Mouse (Mus musculus): ENCODE data around the gene Trh.

The Trh gene

GRCm38 (mm10) chr6:92229586-92229985 lies 14.9 kb downstream of the Trh start:
- in situ Hi-C loops (cut with MboI; ENCODE audit: unreplicated experiment in 2 of 2) = loop anchor here in 1 of 2 experiments (25.0 kb wide), 1 partner anchor 692 kb away; no protein-coding TSS in a partner anchor

- in situ Hi-C loops (cut with MboI; ENCODE audit: unreplicated experiment in 2 of 2) = loop anchor here in 1 of 2 experiments (25.0 kb wide), 1 partner anchor 692 kb away; no protein-coding TSS in a partner anchor
Observed at GRCm38 (mm10) chr6:92229103-92229502, 15.3 kb downstream of the Trh start.

GRCm38 (mm10) chr6:92224981-92225380 lies 19.5 kb downstream of the Trh start:
- in situ Hi-C loops (cut with MboI; ENCODE audit: unreplicated experiment in 2 of 2) = loop anchor here in 1 of 2 experiments (25.0 kb wide), 1 partner anchor 688 kb away; no protein-coding TSS in a partner anchor

- in situ Hi-C loops (cut with MboI; ENCODE audit: unreplicated experiment in 2 of 2) = no loop called here
Observed at GRCm38 (mm10) chr6:92222021-92222420, 22.4 kb downstream of the Trh start.

- in situ Hi-C loops (cut with MboI; ENCODE audit: unreplicated experiment in 2 of 2) = no loop called here
Observed at GRCm38 (mm10) chr6:92221604-92222003, 22.8 kb downstream of the Trh start.

GRCm38 (mm10) chr6:92219445-92219844 lies 25.0 kb downstream of the Trh start:
- in situ Hi-C loops (cut with MboI; ENCODE audit: unreplicated experiment in 2 of 2) = loop anchor here in 1 of 2 experiments (10.0 kb wide), 1 partner anchor 125 kb away; the partner anchor contains the start of gene Nr2c2

GRCm38 (mm10) chr6:92214773-92215449 lies 29.5 kb downstream of the Trh start, which contains the start of gene Rbsn:
Gene Rbsn, minus strand, starts transcription at chr6:92214925.
- in situ Hi-C loops (cut with MboI; ENCODE audit: unreplicated experiment in 2 of 2) = loop anchor here in 1 of 2 experiments (5.0 to 10.0 kb wide), 2 partner anchors 120 to 698 kb away; partner anchors contain the start of genes Lsm3, Nr2c2 and Xpc

- in situ Hi-C loops (cut with MboI; ENCODE audit: unreplicated experiment in 2 of 2) = loop anchor here in 1 of 2 experiments (5.0 to 10.0 kb wide), 2 partner anchors 119 to 697 kb away; partner anchors contain the start of genes Lsm3, Nr2c2 and Xpc
Observed at GRCm38 (mm10) chr6:92214055-92214772, 30.2 kb downstream of the Trh start.

- in situ Hi-C loops (cut with MboI; ENCODE audit: unreplicated experiment in 2 of 2) = no loop called here
Observed at GRCm38 (mm10) chr6:92199414-92199813, 45.0 kb downstream of the Trh start.
